16 mouse cellular contexts compared by ENCODE assay signal in the genomic region with DNA sequence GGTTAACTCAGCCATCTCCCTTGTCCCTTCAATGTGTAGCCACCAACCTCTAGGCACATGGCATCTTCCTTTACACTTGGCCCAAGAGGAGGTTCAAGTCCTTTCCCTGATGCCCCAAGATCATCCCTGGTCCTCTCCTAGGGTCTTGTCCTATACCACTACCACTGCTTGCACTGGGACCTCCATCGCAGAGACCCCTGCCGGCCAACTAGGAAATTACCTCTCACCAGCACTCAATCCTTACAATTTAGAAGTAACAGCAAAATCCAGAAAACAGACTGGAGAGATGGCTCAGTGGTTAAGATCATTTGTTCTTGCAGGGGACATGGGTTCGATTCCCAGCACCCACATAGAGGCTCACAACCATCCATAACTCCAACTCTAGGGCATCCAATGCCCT. TPM values are rescaled to one million over a fixed set of nuclear protein-coding genes. Genes with fewer than 3 reads are reported as not detected.
DNase-seq lines count a peak whose midpoint lies in the region; ATAC-seq and TF ChIP-seq lines count a peak whose summit lies in the region.
"Had no signal": no experiment of that assay in that cellular context is flagged by ENCODE, and none has a peak within 500 bp of the region (broad histone marks: within the 10 kb centered on the region; RNA-seq: fewer than 3 reads in every experiment).

No protein-coding gene starts in this region.

- DNase-seq in forebrain, postnatal 0 days = no peak
- DNase-seq in liver, embryonic 14.5 days (ENCODE audit: low read depth in 3 of 3, low spot score in 3 of 3) = no peak
- no peak for DNase-seq in liver, embryonic 11.5 days (ENCODE audit: low spot score)
- peak; percentile 31 for DNase-seq in A20 (ENCODE audit: low read depth, low spot score)
- no peak for DNase-seq in right cerebral cortex, postnatal 4 days
- DNase-seq: adrenal gland, adult 2 months; gastrocnemius, postnatal 10 days; kidney, postnatal 10 days had no signal

- no peaks in the 10 kb centered on the region for H3K27me3 ChIP-seq in forebrain, postnatal 0 days (ENCODE audit: insufficient read depth, low read length)
- H3K27me3 ChIP-seq in forebrain, embryonic 13.5 days = no peaks in the 10 kb centered on the region
- no peaks in the 10 kb centered on the region for H3K27me3 ChIP-seq in liver, embryonic 14.5 days (ENCODE audit: control insufficient read depth, insufficient read depth, low read length)
- H3K27me3 ChIP-seq in liver, embryonic 11.5 days (replicated peaks; ENCODE audit: control insufficient read depth, insufficient read depth, low read length) = no peaks in the 10 kb centered on the region; the same call in 1 of the 2 replicates
- H3K27me3 ChIP-seq in heart, embryonic 11.5 days (ENCODE audit: control insufficient read depth, insufficient read depth, low read length) = no peaks in the 10 kb centered on the region
- H3K27me3 ChIP-seq: heart, embryonic 13.5 days; hindbrain, embryonic 12.5 days; Patski had no signal

- no peak for TF ChIP-seq POLR2A in bone marrow, adult 2 months (IDR thresholded peaks at IDR 0.05; ENCODE audit: borderline replicate concordance, control insufficient read depth, low read depth, low read length)

- H3K36me3 ChIP-seq in forebrain, postnatal 0 days (ENCODE audit: insufficient read depth) = no peaks in the 10 kb centered on the region
- no peaks in the 10 kb centered on the region for H3K36me3 ChIP-seq in forebrain, embryonic 13.5 days (ENCODE audit: poor library complexity, severe bottlenecking)
- no peaks in the 10 kb centered on the region for H3K36me3 ChIP-seq in liver, embryonic 14.5 days (replicated peaks; ENCODE audit: control insufficient read depth, insufficient read depth, low read depth)
- no peaks in the 10 kb centered on the region for H3K36me3 ChIP-seq in liver, embryonic 11.5 days (ENCODE audit: control insufficient read depth, insufficient read depth, low read length)
- no peaks in the 10 kb centered on the region for H3K36me3 ChIP-seq in heart, embryonic 11.5 days (ENCODE audit: control insufficient read depth, insufficient read depth, low read length)
- H3K36me3 ChIP-seq: heart, embryonic 13.5 days; hindbrain, embryonic 12.5 days had no signal

- H3K9ac ChIP-seq in forebrain, postnatal 0 days = no peak overlapping the region
- no peak overlapping the region for H3K9ac ChIP-seq in forebrain, embryonic 13.5 days
- H3K9ac ChIP-seq in liver, embryonic 14.5 days (replicated peaks) = no peak overlapping the region
- no peak overlapping the region for H3K9ac ChIP-seq in liver, embryonic 11.5 days (ENCODE audit: low read depth, low read length)
- H3K9ac ChIP-seq in heart, embryonic 11.5 days (ENCODE audit: low read depth, low read length) = no peak overlapping the region
- H3K9ac ChIP-seq: heart, embryonic 13.5 days; hindbrain, embryonic 12.5 days had no signal

- WGBS in forebrain, postnatal 0 days = 46% methylated on average over 3 of the region's 3 CpGs
- 63% methylated on average over 3 of the region's 3 CpGs for WGBS in forebrain, embryonic 13.5 days
- 41% methylated on average over 3 of the region's 3 CpGs for WGBS in liver, embryonic 14.5 days (ENCODE audit: insufficient replicate concordance)
- WGBS in liver, embryonic 11.5 days = 52% methylated on average over 3 of the region's 3 CpGs
- WGBS in bone marrow, adult 2 months = 56% methylated on average over 3 of the region's 3 CpGs
- WGBS in heart, embryonic 11.5 days (ENCODE audit: insufficient replicate concordance) = 64% methylated on average over 3 of the region's 3 CpGs

- no peaks in the 10 kb centered on the region for H3K9me3 ChIP-seq in forebrain, postnatal 0 days (ENCODE audit: low read length)
- H3K9me3 ChIP-seq in forebrain, embryonic 13.5 days (replicated peaks) = no peaks in the 10 kb centered on the region
- H3K9me3 ChIP-seq in liver, embryonic 14.5 days (ENCODE audit: control insufficient read depth, low read length) = no peaks in the 10 kb centered on the region
- no peaks in the 10 kb centered on the region for H3K9me3 ChIP-seq in liver, embryonic 11.5 days (ENCODE audit: control insufficient read depth, low read length)
- H3K9me3 ChIP-seq in heart, embryonic 11.5 days (replicated peaks; ENCODE audit: control insufficient read depth, low read length) = no peaks in the 10 kb centered on the region
- H3K9me3 ChIP-seq: heart, embryonic 13.5 days; hindbrain, embryonic 12.5 days had no signal

- peak; percentile 13; the same call in 1 of the 2 replicates for TF ChIP-seq CTCF in forebrain, postnatal 0 days (IDR thresholded peaks at IDR 0.05; ENCODE audit: low read depth)
- peak; percentile 53 for TF ChIP-seq CTCF in liver, embryonic 14.5 days (IDR thresholded peaks at IDR 0.05; ENCODE audit: low read depth)
- peak; percentile 31; the same call in 1 of the 2 replicates for TF ChIP-seq CTCF in bone marrow, adult 2 months (IDR thresholded peaks at IDR 0.05; ENCODE audit: control insufficient read depth, insufficient read depth, low read length)

- ATAC-seq in forebrain, postnatal 0 days = no peak
- ATAC-seq in forebrain, embryonic 13.5 days = no peak
- ATAC-seq in liver, embryonic 14.5 days (ENCODE audit: insufficient read depth) = no peak
- ATAC-seq in liver, embryonic 11.5 days (replicated peaks; ENCODE audit: low FRiP score) = no peak
- no peak for ATAC-seq in heart, embryonic 11.5 days (replicated peaks; ENCODE audit: insufficient number of reproducible peaks, low FRiP score, low TSS enrichment)
- ATAC-seq: forebrain, embryonic 14.5 days; Patski had no signal

- no peak overlapping the region for H3K4me3 ChIP-seq in forebrain, postnatal 0 days (ENCODE audit: low read depth, low read length)
- H3K4me3 ChIP-seq in forebrain, embryonic 13.5 days = no peak overlapping the region
- no peak overlapping the region for H3K4me3 ChIP-seq in liver, embryonic 14.5 days (ENCODE audit: insufficient read depth in 1 of 2, low read depth in 2 of 2, low read length in 2 of 2)
- no peak overlapping the region for H3K4me3 ChIP-seq in liver, embryonic 11.5 days (ENCODE audit: low read depth, low read length)
- no peak overlapping the region for H3K4me3 ChIP-seq in bone marrow, adult 2 months (replicated peaks; ENCODE audit: control insufficient read depth, low read depth, low read length)
- H3K4me3 ChIP-seq in heart, embryonic 11.5 days (ENCODE audit: low read depth, low read length) = no peak overlapping the region
- H3K4me3 ChIP-seq: heart, embryonic 13.5 days; hindbrain, embryonic 12.5 days had no signal

- no peak for TF ChIP-seq EP300 in liver, embryonic 14.5 days (IDR thresholded peaks at IDR 0.05; ENCODE audit: low read depth)

- H3K27ac ChIP-seq in forebrain, postnatal 0 days (ENCODE audit: low read depth, low read length) = no peak overlapping the region
- no peak overlapping the region for H3K27ac ChIP-seq in forebrain, embryonic 13.5 days
- no peak overlapping the region for H3K27ac ChIP-seq in liver, embryonic 14.5 days
- H3K27ac ChIP-seq in liver, embryonic 11.5 days (ENCODE audit: low read depth, low read length) = no peak overlapping the region
- H3K27ac ChIP-seq in bone marrow, adult 2 months (ENCODE audit: control insufficient read depth, insufficient read depth, low read depth, low read length, poor library complexity) = no peak overlapping the region
- no peak overlapping the region for H3K27ac ChIP-seq in heart, embryonic 11.5 days (ENCODE audit: low read depth, low read length)
- H3K27ac ChIP-seq: heart, embryonic 13.5 days; hindbrain, embryonic 12.5 days; macrophage had no signal

- H3K4me1 ChIP-seq in forebrain, postnatal 0 days (ENCODE audit: insufficient read depth) = no peaks in the 10 kb centered on the region
- no peaks in the 10 kb centered on the region for H3K4me1 ChIP-seq in forebrain, embryonic 13.5 days
- H3K4me1 ChIP-seq in liver, embryonic 14.5 days (replicated peaks; ENCODE audit: control insufficient read depth in 2 of 2, insufficient read depth in 2 of 2, low read length in 1 of 2) = 0 out of 4 replicates have a peak, but pooled peaks cover 0 to under 1% of the 10 kb centered on the region in 2 experiments
- no peaks in the 10 kb centered on the region for H3K4me1 ChIP-seq in liver, embryonic 11.5 days (replicated peaks; ENCODE audit: control insufficient read depth, insufficient read depth, low read length)
- peaks cover 3% of the 10 kb centered on the region; the same call in 1 of the 2 replicates for H3K4me1 ChIP-seq in bone marrow, adult 2 months (ENCODE audit: control insufficient read depth, insufficient read depth, low read length)
- H3K4me1 ChIP-seq in heart, embryonic 11.5 days (ENCODE audit: control insufficient read depth, insufficient read depth, low read length) = 0 out of 2 replicates have a peak, but pooled peaks cover 2% of the 10 kb centered on the region
- H3K4me1 ChIP-seq: hindbrain, embryonic 12.5 days had no signal

- no peak overlapping the region for H3K4me2 ChIP-seq in forebrain, postnatal 0 days (ENCODE audit: low read depth)
- no peak overlapping the region for H3K4me2 ChIP-seq in forebrain, embryonic 13.5 days
- no peak overlapping the region for H3K4me2 ChIP-seq in liver, embryonic 14.5 days (ENCODE audit: low read depth)
- H3K4me2 ChIP-seq in liver, embryonic 11.5 days = no peak overlapping the region
- no peak overlapping the region for H3K4me2 ChIP-seq in heart, embryonic 11.5 days
- H3K4me2 ChIP-seq: heart, embryonic 13.5 days; hindbrain, embryonic 12.5 days had no signal

RNA-seq across cellular contexts. Expression of gene Paqr5, which starts 11.2 kb away (rescaled TPM):
- 0.31 and 0.43 TPM in 2 replicates for total RNA-seq in forebrain, postnatal 0 days (2014; rRNA removed)
- polyA plus RNA-seq in forebrain, postnatal 0 days (2015; fragmentation: Nextera tagmentation; extraction: Ambion mirVana) = 0.53 and 0.58 TPM in 2 replicates
- 0.49 and 0.67 TPM in 2 replicates for polyA plus RNA-seq in forebrain, embryonic 13.5 days (2015; fragmentation: Nextera tagmentation; extraction: Ambion mirVana)
- 0.11 and 0.26 TPM in 2 replicates for polyA plus RNA-seq in liver, embryonic 14.5 days (2012; rRNA removed)
- 0.08 and 0.13 TPM in 2 replicates for polyA plus RNA-seq in liver, embryonic 14.5 days (2014; fragmentation: Nextera tagmentation; extraction: Ambion mirVana)
- 0.14 and 0.41 TPM in 2 replicates for polyA plus RNA-seq in liver, embryonic 11.5 days (2014; fragmentation: Nextera tagmentation; extraction: Ambion mirVana)
- 0.36 TPM in 1 of 2 replicates, not detected in the other for polyA plus RNA-seq in bone marrow, adult 2 months (2011; ENCODE audit: insufficient read depth, insufficient read length, low replicate concordance, missing spikeins)
- polyA plus RNA-seq in heart, embryonic 11.5 days (2014; fragmentation: Nextera tagmentation; extraction: Ambion mirVana) = 0.41 and 0.56 TPM in 2 replicates
